Mouse (Mus musculus) olfactory bulb, adult 2 months (tissue): ENCODE results near the gene Olfr826. TPM values are rescaled to one million over a fixed set of nuclear protein-coding genes. Genes with fewer than 3 reads are reported as not detected.
"Not testable (repeated sequence)": the region's sequence is repeated elsewhere in the genome, so short reads cannot be mapped to it uniquely, and the experiment has no call there.

Experiments
- H3K27ac ChIP-seq: fragments of 200-500 bp; 2 replicates; pipeline ENCODE4 v1.5.1; 2012; ENCODE audit warnings: low read depth, low read length; ENCODE audit not compliant: insufficient read depth
- H3K4me1 ChIP-seq: fragments of 200-500 bp; 2 replicates; pipeline ENCODE4 v1.6.1; 2012; ENCODE audit warnings: low read length; ENCODE audit not compliant: control insufficient read depth, insufficient read depth
- H3K4me3 ChIP-seq: fragments of 200-500 bp; 2 replicates; pipeline ENCODE4 v1.5.1; 2012; ENCODE audit warnings: mild to moderate bottlenecking, low read depth, low read length, moderate library complexity; ENCODE audit not compliant: insufficient read depth
- CTCF ChIP-seq: fragments of 200-500 bp; IDR thresholded peaks from 2 replicates; pipeline ENCODE4 v1.5.1; 2012; ENCODE audit warnings: low read depth, mild to moderate bottlenecking, low read length, moderate library complexity; ENCODE audit not compliant: insufficient read depth
- POLR2A ChIP-seq: fragments of 200-500 bp; IDR thresholded peaks from 2 replicates; pipeline ENCODE4 v1.6.1; 2012; ENCODE audit warnings: mild to moderate bottlenecking, low read depth, low read length, moderate library complexity; ENCODE audit not compliant: insufficient read depth
- WGBS: fragments of 180-500 bp; shearing (Covaris S2); methylation state at CpG from one replicate; pipeline ENCODE4 v1.1.7; 2018; 5-methylcytosine and 5-hydroxymethylcytosine counted together
- polyA plus RNA-seq: library from polyadenylated mRNA; stranded (reverse); fragments of >200 nt; gene quantifications from 2 replicates; pipeline ENCODE4 v1.2.4, GENCODE M21; 2012; ENCODE audit warnings: low replicate concordance; ENCODE audit not compliant: missing spikeins, insufficient read depth, insufficient read length

Olfr826 gene
- polyA plus RNA-seq, result not detected in 2 replicates

GRCm38 (mm10) chr10:130184086-130184485 is at the start of gene Olfr826:
TSS of gene Olfr826 (minus strand) at chr10:130184186.
- Histone ChIP-seq H3K27ac (no peak within 1 kb of the TSS), H3K4me1 (no peaks in the 10 kb centered on the region), H3K4me3 (no peak within 1 kb of the TSS)
- WGBS, result 80% methylated on average over 1 of the region's 1 CpGs
- TF ChIP-seq CTCF (no peak), POLR2A (no peak)

- no peaks in the 10 kb centered on the region for H3K4me1 ChIP-seq
- no peak overlapping the region for H3K4me3 ChIP-seq
- WGBS, result 84% methylated on average over 1 of the region's 1 CpGs
- no peak overlapping the region for H3K27ac ChIP-seq
- TF ChIP-seq CTCF, result no peak
- TF ChIP-seq POLR2A, result no peak
These were observed 48.1 kb upstream of the Olfr826 start for GRCm38 (mm10) chr10:130232117-130232516.

GRCm38 (mm10) chr10:130229584-130229983 is 45.6 kb upstream of the Olfr826 start:
- TF ChIP-seq POLR2A (no peak), CTCF (no peak)
- 89% methylated on average over 5 of the region's 5 CpGs for WGBS
- Histone ChIP-seq H3K4me1 (no peaks in the 10 kb centered on the region), H3K4me3 (no peak overlapping the region), H3K27ac (no peak overlapping the region)

GRCm38 (mm10) chr10:130228246-130228645 is 44.3 kb upstream of the Olfr826 start:
- WGBS, result 0% methylated on average over 1 of the region's 1 CpGs
- Histone ChIP-seq H3K4me1 (no peaks in the 10 kb centered on the region), H3K27ac (no peak overlapping the region), H3K4me3 (no peak overlapping the region)
- TF ChIP-seq POLR2A (no peak), CTCF (no peak)

- 75% methylated on average over 3 of the region's 3 CpGs for WGBS
- no peak for TF ChIP-seq CTCF
- Histone ChIP-seq H3K4me3 (no peak overlapping the region), H3K4me1 (no peaks in the 10 kb centered on the region), H3K27ac (no peak overlapping the region)
These were observed 41.0 kb upstream of the Olfr826 start for GRCm38 (mm10) chr10:130225034-130225433.

GRCm38 (mm10) chr10:130214303-130214702 is 30.3 kb upstream of the Olfr826 start, which contains the start of gene Olfr827:
TSS of gene Olfr827 (minus strand) at chr10:130214403.
- Histone ChIP-seq H3K4me1 (no peaks in the 10 kb centered on the region), H3K4me3 (no peak within 1 kb of the TSS), H3K27ac (no peak within 1 kb of the TSS)
- TF ChIP-seq POLR2A, result no peak
- no peak for TF ChIP-seq CTCF
- 95% methylated on average over 1 of the region's 1 CpGs for WGBS

- Histone ChIP-seq H3K4me3 (no peak within 1 kb of the TSS), H3K27ac (no peak within 1 kb of the TSS), H3K4me1 (no peaks in the 10 kb centered on the region)
- no peak for TF ChIP-seq POLR2A
- TF ChIP-seq CTCF, result no peak
These were observed 17.3 kb downstream of the Olfr826 start, which contains the start of gene Olfr825 for GRCm38 (mm10) chr10:130166666-130167065. TSS of gene Olfr825 (minus strand) at chr10:130166766.

GRCm38 (mm10) chr10:130165196-130165595 is 18.8 kb downstream of the Olfr826 start:
- H3K4me3 ChIP-seq, result no peak overlapping the region
- H3K27ac ChIP-seq, result no peak overlapping the region
- H3K4me1 ChIP-seq, result no peaks in the 10 kb centered on the region
- TF ChIP-seq CTCF (no peak), POLR2A (no peak)

- H3K4me1 ChIP-seq, result no peaks in the 10 kb centered on the region
- WGBS, result 81% methylated on average over 5 of the region's 5 CpGs
These were observed 39.9 kb downstream of the Olfr826 start for GRCm38 (mm10) chr10:130144121-130144520.

GRCm38 (mm10) chr10:130142481-130142880 is 41.5 kb downstream of the Olfr826 start:
- WGBS, result 85% methylated on average over 5 of the region's 5 CpGs
- H3K4me3 ChIP-seq, H3K4me1 ChIP-seq, H3K27ac ChIP-seq: not testable (repeated sequence)

More at GRCm38 (mm10) chr10:130144121-130144520, 39.9 kb downstream of the Olfr826 start:
- no peak overlapping the region for H3K4me3 ChIP-seq
- TF ChIP-seq POLR2A (no peak), CTCF (no peak)
- H3K27ac ChIP-seq, result no peak overlapping the region
